Mouse (Mus musculus) embryo, embryonic 10 days (tissue): ENCODE measurements around the gene Dap.
A peak's percentile ranks its signal among the peaks of the same experiment; 100 is the strongest.

Source experiments
- DNase-seq: peaks from one replicate; pipeline ENCODE4 v3.0.0-alpha.2; 2015; ENCODE audit warnings: low spot score

Dap gene

DNA sequence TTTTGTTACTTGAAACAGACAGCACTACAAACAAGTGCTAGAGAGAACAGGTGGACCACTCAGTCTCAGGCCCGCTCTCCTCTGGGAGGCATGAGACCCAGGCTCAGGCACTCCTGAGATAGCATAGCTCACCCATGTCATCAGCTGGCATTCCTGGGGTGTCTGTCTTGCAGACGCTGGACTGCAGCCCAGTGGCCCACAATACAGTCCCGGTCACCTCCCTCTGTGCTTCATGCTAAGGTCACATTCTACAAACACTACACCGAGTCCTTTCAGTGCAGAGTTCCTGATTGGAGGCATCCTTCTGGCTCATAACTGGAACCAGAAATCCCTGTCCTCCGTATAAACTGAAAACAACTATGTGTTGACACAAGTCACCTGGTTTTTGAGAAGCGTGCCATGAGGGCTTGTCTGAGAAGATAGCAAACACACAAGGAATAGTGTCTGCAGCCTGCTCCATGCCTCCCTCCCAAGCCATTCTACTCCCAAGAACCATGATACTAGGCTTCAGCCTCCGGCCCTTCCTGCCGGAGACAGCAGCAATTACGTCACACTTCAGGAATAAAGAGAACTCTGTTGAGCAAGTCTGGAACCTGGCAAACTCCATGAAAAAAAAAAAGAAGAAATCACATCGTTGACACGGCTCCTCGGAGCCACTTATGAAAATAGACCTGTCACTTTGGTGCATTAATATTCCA, 78.3 kb downstream of the Dap start:
- no peak for DNase-seq

DNA sequence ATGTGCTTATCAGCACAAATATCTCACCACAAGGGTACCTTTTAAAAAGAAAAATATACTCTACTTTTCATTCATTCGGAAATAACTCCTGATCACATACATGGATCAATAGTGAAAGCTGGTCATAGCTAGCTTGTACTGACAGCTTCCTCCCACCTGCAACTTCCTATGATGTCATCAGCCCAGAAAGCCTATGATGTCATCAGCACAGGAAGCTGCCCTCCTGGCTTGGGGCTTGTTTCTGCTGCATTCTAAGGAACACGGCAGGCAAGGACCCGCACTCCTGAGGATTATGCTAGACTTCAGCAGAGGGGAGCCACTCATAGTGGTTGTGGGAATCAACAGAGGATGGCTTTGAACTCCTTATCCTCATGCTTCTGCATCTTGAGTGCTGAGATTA, 80.2 kb downstream of the Dap start:
- DNase-seq, result no peak

DNA sequence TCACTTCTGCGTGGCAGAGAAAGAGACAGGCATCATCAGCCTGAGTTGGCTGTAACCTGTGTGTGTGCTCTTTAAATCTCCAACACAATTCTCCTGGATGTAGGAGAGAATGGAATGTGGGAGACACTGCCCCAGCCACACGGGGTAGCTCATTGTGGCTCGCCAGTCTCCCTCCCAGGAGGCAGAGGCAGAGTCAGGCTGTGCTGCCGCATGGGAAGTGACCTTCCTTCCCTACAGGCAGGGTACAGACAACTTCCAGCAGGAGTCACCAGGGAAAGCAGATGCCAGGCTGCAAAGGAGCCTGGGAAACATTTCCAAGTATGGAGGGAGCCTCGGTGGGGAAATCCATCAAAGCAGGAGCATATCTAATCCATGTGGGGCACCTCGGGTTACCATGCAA, 81.1 kb downstream of the Dap start:
- no peak for DNase-seq

DNA sequence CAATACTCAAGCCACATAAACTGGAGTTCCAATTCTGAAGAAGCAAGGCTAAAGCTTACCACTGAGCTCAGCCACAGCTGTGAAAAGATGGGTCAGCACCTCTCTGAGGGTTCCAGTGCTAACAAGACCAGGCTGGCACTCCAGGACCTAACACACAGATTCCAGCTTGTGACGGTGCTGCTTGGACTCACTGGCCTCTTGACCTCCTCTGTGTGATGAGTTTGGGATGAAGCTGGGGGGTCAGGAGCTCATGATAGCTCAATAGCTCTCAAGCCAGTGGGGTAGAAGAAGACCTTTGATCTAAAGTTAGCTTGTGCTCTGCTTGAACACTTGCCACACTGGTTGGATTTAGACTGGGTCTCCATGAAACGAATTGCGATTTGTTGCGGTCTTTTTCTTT, 82.6 kb downstream of the Dap start:
- DNase-seq, result peak; percentile 14

DNA sequence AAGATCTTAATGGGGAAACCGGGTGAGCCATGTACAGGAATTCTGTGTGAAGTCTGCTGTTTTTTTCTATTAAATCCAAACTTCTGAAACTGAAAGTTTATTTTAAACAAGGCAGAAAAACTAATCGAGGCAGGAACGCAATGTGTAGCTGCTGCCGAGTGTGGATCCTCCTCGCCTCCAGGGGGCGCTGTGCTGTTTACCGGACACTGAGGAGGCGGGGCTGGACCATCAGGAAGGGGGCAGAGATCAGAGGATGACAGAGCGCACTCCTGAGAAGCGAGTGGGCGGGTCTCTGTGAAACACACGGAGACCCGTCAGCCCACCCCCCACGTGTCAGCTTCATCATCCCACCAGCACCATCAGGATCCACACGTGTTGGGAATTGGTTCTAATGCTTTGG, 85.4 kb downstream of the Dap start:
- peak; percentile 17 for DNase-seq

DNA sequence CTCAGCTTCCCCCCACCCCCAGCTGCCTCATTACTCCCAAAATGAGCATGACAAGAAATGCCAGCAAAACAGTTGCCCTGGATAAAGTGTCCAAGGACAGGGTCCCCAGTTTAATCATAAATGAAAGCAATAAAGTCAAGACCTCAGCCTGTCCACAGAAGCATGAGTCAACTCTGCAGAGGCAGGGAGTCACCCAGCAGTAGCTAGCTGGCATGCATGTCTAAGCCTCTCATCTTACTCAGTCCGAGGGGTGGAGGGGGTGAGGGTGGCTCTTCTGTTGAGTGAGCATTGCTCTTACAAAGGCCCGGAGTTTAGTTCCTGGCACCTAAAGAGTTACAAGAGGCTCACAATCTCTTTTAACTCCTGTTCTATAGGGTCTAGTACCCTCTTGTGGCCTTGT, 87.9 kb downstream of the Dap start:
- DNase-seq, result no peak

DNA sequence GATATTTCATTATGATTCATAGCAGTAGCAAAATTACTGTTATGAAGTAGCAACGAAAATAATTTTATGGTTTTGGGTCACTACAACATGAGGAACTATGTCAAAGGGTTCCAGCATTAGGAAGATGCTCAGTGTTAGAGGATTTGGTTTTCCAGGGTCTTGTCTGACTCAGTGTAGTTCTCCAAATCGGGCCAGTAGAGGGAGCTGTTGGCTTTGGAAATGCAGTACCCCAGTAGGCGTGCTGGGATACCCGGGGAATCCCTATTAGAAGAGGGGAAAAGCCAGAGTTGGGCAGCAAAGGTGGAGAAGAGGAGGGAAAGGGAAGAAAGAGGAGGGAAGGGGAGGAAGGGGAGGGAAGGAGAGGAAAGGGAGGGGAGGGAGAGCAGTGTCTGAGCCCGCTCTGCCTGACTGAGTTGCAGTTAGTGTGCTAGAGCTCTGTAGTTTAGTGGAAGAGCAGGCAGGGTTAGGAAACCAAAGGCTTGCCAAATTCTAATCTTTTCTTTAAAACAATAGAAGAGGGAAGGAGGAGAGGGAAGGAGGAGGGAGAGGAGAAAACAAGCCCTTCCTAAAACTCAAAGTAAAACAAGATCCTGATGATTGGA, 91.6 kb downstream of the Dap start:
- peak; percentile 88 for DNase-seq

DNA sequence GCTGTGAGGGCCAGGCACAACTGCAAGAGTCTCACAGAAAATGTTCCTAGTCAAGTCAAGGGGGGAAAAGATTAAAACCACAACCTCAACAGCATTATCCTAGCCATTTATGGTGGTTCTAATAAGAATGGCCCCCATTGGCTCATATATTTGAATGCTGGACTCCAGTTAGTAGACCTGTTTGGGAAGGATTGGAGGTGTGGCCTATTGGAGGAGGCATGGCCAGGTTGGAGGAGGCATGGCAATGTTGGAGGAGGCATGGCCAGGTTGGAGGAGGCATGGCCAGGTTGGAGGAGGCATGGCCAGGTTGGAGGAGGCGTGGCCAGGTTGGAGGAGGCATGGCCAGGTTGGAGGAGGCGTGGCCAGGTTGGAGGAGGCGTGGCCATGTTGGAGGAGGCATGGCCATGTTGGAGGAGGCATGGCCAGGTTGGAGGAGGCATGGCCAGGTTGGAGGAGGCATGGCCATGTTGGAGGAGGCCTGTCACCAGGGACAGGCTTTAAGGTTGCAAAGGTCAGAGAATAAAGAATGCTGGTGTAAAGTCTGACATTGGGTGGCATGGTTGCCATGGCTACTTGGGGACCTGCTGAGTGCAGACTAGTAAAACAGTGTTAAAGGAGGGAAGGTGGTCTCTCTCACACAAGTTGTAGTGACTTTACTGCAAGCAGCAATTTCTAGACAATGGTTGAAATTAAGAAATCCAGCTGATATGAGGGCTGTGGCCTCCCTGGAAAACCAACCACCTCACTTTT, 93.1 kb downstream of the Dap start:
- DNase-seq, result no peak

DNA sequence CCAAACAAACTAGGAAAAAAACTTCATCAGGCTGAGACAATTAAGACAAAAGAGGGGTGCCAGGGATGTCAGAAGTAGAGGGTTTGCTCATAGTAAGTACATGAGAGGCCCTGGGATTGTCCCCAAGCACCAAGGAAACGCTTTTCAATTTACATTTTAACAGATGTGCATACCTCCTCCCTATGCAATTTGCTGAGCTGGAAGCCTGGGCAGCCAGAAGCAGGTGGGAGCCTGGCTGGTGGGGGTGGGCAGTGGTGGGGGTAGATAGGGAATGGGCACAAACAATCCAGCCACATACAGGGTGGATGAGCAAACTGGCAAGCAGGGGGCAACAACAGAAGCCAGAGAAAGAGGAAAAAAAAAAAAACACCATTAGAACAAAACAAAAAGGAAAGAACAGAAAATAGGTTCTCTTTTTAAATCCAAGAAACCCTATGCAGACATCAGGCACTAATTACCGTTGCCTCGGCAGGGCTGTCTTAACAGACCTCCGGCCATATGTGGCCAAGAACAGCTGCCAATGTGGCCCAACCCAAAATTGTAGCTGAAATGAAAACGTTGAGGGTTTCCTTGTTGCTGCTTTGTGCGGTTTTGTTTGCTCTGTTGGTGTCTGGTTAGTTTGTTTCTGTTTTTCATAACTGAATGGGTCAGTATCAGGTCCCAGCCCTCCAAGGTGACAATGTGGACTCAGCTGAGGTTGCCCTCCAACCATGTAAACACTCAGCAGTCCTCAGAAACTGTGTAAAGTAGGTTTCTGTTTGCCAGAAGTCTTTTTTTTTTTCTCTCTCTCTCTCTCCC, 94.2 kb downstream of the Dap start:
- no peak for DNase-seq

DNA sequence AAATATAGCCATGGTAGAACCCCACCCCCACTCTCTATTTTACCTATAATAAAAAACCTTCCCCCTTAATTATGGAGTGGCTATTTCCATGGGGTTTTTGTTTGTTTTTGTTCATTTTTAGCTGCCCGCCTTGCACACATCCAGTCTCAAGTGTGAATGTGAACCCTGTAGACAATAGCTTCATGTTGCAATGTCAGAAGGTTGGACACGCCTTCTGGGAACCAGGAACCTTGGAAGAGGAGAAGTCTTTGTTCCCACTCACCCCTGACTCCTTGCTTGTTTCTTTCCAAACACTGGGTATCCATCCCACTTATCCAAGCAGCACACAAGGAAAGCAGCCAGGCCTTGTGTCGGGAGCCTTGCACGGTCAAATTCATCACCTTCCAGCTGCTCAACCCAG, 94.9 kb downstream of the Dap start:
- peak; percentile 28 for DNase-seq

DNA sequence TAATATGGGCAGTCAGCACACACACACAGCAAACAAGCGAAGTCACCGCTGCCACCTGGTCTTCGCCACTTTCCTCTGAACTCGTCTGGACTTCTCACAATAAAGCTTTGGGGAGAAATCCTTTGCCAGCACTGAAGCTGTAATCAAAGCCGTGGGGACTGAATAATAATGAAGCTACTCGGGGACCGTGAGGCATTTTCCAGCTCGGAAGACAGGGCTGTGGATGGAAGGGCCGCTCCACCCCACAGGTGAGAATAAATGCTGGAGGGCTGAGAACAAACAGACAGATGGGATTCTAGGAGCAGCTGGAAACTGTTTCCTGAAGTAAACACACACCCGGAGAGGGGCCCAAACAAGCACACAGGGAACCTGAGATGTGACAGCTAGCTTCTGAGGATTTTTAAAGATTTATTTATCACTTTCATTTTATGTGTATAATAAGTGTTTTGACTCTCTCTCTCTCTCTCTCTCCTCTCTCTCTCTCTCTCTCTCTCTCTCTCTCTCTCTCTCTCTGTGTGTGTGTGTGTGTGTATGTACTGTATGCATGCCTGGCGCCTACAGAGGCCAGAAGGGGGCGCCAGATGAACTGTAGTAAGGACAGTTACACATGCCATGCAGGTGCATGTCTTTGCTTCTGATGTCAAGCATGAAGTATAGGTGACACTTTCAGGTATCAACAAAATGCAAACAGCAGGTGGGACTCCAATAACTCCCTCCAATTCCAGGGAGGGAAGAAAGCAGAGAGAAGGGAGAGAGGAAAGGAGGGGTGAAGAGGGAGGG, 96.7 kb downstream of the Dap start:
- no peak for DNase-seq

DNA sequence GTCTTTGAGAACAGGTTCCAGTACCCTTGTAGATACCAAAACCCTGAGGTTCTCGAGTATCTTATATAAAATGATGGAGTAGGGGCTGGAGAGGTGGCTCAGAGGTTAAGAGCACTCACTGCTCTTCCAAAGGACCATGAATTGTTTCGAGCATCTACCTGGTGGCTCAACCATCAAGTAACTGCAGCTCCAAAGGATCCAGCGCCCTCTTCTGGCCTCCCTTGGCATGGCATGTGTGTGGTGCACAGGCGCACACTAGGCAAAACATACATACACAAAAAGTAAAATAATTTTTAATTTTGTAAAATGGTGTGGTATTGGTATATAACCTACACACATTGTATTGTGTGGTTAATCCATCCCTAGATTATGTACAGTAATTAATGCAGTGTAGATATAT, 99.6 kb downstream of the Dap start:
- DNase-seq, result no peak
